Mouse (Mus musculus) midbrain, embryonic 16.5 days (tissue): ENCODE results near the gene Pyroxd2. TPM values are rescaled to one million over a fixed set of nuclear protein-coding genes. Genes with fewer than 3 reads are reported as not detected.

Experiments
- ATAC-seq: fragments of 200-750 bp; cut with Nextera tagmentation; 2 replicates; pipeline ENCODE4 v1.8.0; 2017; ENCODE audit warnings: moderate TSS enrichment
- H3K27ac ChIP-seq: fragments of 300-500 bp; sonication (generic); 2 replicates; pipeline ENCODE4 v1.5.1; 2014; ENCODE audit warnings: mild to moderate bottlenecking, low read length, mixed read lengths
- H3K27me3 ChIP-seq: fragments of 300-500 bp; sonication (generic); 2 replicates; pipeline ENCODE4 v1.6.1; 2014; ENCODE audit warnings: low read depth, low read length, mixed read lengths; ENCODE audit not compliant: control insufficient read depth, insufficient read depth
- H3K36me3 ChIP-seq: fragments of 300-500 bp; sonication (generic); 2 replicates; pipeline ENCODE4 v1.6.1; 2014; ENCODE audit warnings: mild to moderate bottlenecking, low read length, moderate library complexity, mixed read lengths; ENCODE audit not compliant: control insufficient read depth, insufficient read depth
- H3K4me1 ChIP-seq: fragments of 300-500 bp; sonication (generic); 2 replicates; pipeline ENCODE4 v1.6.1; 2014; ENCODE audit warnings: mild to moderate bottlenecking, low read length, mixed read lengths; ENCODE audit not compliant: control insufficient read depth, insufficient read depth
- H3K4me2 ChIP-seq: fragments of 300-500 bp; sonication (generic); 2 replicates; pipeline ENCODE4 v1.6.1; 2014; ENCODE audit warnings: mild to moderate bottlenecking, low read length, mixed read lengths
- H3K4me3 ChIP-seq: fragments of 300-500 bp; sonication (generic); 2 replicates; pipeline ENCODE4 v1.5.1; 2014; ENCODE audit warnings: low read depth, mild to moderate bottlenecking, low read length, moderate library complexity, mixed read lengths
- H3K9ac ChIP-seq: fragments of 300-500 bp; sonication (generic); 2 replicates; pipeline ENCODE4 v1.6.1; 2014; ENCODE audit warnings: low read depth, low read length, mixed read lengths
- H3K9me3 ChIP-seq: fragments of 300-500 bp; sonication (generic); replicated peaks from 2 replicates; pipeline ENCODE4 v1.6.1; 2014; ENCODE audit warnings: mild to moderate bottlenecking, low read length, mixed read lengths; ENCODE audit not compliant: control insufficient read depth, poor library complexity, severe bottlenecking
- WGBS: fragments of 180-500 bp; shearing (Covaris S2); extraction: QIAGEN DNeasy Blood & Tissue Kit; methylation state at CpG from one replicate; pipeline ENCODE4 v1.1.7; 2014; 5-methylcytosine and 5-hydroxymethylcytosine counted together
- polyA plus RNA-seq: library from polyadenylated mRNA; unstranded; fragments of >200 nt; fragmentation: Nextera tagmentation; extraction: Ambion mirVana; gene quantifications from 2 replicates; pipeline ENCODE4 v1.2.1, GENCODE M21; 2015

Pyroxd2 gene
- polyA plus RNA-seq, 1 experiment from 2014 or later, result 2.8 TPM

GRCm38 (mm10) chr19:42723302-42723701 lies 29.3 kb downstream of the Pyroxd2 start:
- 84% methylated on average over 6 of the region's 6 CpGs for WGBS
- no peak for ATAC-seq
- H3K4me3 ChIP-seq, result no peak overlapping the region

GRCm38 (mm10) chr19:42722500-42722899 lies 30.1 kb downstream of the Pyroxd2 start:
- ATAC-seq, result no peak
- Histone ChIP-seq H3K4me1 (no peaks in the 10 kb centered on the region), H3K27me3 (no peaks in the 10 kb centered on the region), H3K9ac (no peak overlapping the region), H3K27ac (no peak overlapping the region), H3K36me3 (no peaks in the 10 kb centered on the region), H3K4me3 (no peak overlapping the region), H3K4me2 (no peak overlapping the region), H3K9me3 (no peaks in the 10 kb centered on the region)
- 45% methylated on average over 2 of the region's 2 CpGs for WGBS

More at GRCm38 (mm10) chr19:42723302-42723701, 29.3 kb downstream of the Pyroxd2 start:
- H3K4me2 ChIP-seq, result no peak overlapping the region
- no peaks in the 10 kb centered on the region for H3K36me3 ChIP-seq
- H3K4me1 ChIP-seq, result no peaks in the 10 kb centered on the region
- H3K9ac ChIP-seq, result no peak overlapping the region
- H3K9me3 ChIP-seq, result no peaks in the 10 kb centered on the region
- H3K27me3 ChIP-seq, result no peaks in the 10 kb centered on the region
- no peak overlapping the region for H3K27ac ChIP-seq

GRCm38 (mm10) chr19:42718101-42718500 lies 34.5 kb downstream of the Pyroxd2 start:
- Histone ChIP-seq H3K36me3 (no peaks in the 10 kb centered on the region), H3K4me2 (no peak overlapping the region), H3K27me3 (no peaks in the 10 kb centered on the region), H3K9ac (no peak overlapping the region), H3K4me3 (no peak overlapping the region), H3K9me3 (no peaks in the 10 kb centered on the region), H3K27ac (no peak overlapping the region), H3K4me1 (no peaks in the 10 kb centered on the region)
- no peak for ATAC-seq
- WGBS, result 75% methylated on average over 3 of the region's 3 CpGs

GRCm38 (mm10) chr19:42717668-42718067 lies 34.9 kb downstream of the Pyroxd2 start:
- Histone ChIP-seq H3K27me3 (no peaks in the 10 kb centered on the region), H3K4me2 (no peak overlapping the region), H3K9ac (no peak overlapping the region), H3K9me3 (no peaks in the 10 kb centered on the region), H3K36me3 (no peaks in the 10 kb centered on the region), H3K27ac (no peak overlapping the region), H3K4me3 (no peak overlapping the region), H3K4me1 (no peaks in the 10 kb centered on the region)
- ATAC-seq, result no peak
- 80% methylated on average over 5 of the region's 5 CpGs for WGBS

GRCm38 (mm10) chr19:42716507-42716906 lies 36.1 kb downstream of the Pyroxd2 start:
- Histone ChIP-seq H3K9ac (no peak overlapping the region), H3K27ac (no peak overlapping the region), H3K27me3 (no peaks in the 10 kb centered on the region), H3K4me3 (no peak overlapping the region), H3K4me1 (no peaks in the 10 kb centered on the region), H3K9me3 (no peaks in the 10 kb centered on the region), H3K4me2 (no peak overlapping the region), H3K36me3 (no peaks in the 10 kb centered on the region)
- no peak for ATAC-seq
- WGBS, result 69% methylated on average over 7 of the region's 7 CpGs

GRCm38 (mm10) chr19:42713770-42714169 lies 38.8 kb downstream of the Pyroxd2 start:
- Histone ChIP-seq H3K4me2 (no peak overlapping the region), H3K36me3 (no peaks in the 10 kb centered on the region), H3K27me3 (no peaks in the 10 kb centered on the region), H3K9ac (no peak overlapping the region), H3K4me1 (no peaks in the 10 kb centered on the region), H3K4me3 (no peak overlapping the region), H3K9me3 (no peaks in the 10 kb centered on the region), H3K27ac (no peak overlapping the region)
- no peak for ATAC-seq
- 85% methylated on average over 9 of the region's 9 CpGs for WGBS

GRCm38 (mm10) chr19:42699426-42699825 lies 53.1 kb downstream of the Pyroxd2 start:
- Histone ChIP-seq H3K9ac (no peak overlapping the region), H3K4me2 (no peak overlapping the region), H3K4me3 (no peak overlapping the region), H3K27ac (no peak overlapping the region), H3K4me1 (no peaks in the 10 kb centered on the region), H3K36me3 (no peaks in the 10 kb centered on the region), H3K27me3 (no peaks in the 10 kb centered on the region), H3K9me3 (no peaks in the 10 kb centered on the region)
- WGBS, result 97% methylated on average over 6 of the region's 10 CpGs
- no peak for ATAC-seq

- H3K27me3 ChIP-seq, result no peaks in the 10 kb centered on the region
- no peak for ATAC-seq
- H3K9me3 ChIP-seq, result no peaks in the 10 kb centered on the region
- H3K4me3 ChIP-seq, result no peak overlapping the region
- WGBS, result 76% methylated on average over 2 of the region's 2 CpGs
- no peaks in the 10 kb centered on the region for H3K4me1 ChIP-seq
- H3K9ac ChIP-seq, result no peak overlapping the region
- H3K36me3 ChIP-seq, result no peaks in the 10 kb centered on the region
- H3K27ac ChIP-seq, result no peak overlapping the region
- H3K4me2 ChIP-seq, result no peak overlapping the region
Observed at GRCm38 (mm10) chr19:42698576-42698975, 54.0 kb downstream of the Pyroxd2 start.

GRCm38 (mm10) chr19:42697336-42697735 lies 55.2 kb downstream of the Pyroxd2 start:
- H3K27ac ChIP-seq, result no peak overlapping the region
- H3K27me3 ChIP-seq, result no peaks in the 10 kb centered on the region
- WGBS, result 83% methylated on average over 6 of the region's 6 CpGs
- ATAC-seq, result no peak
- no peak overlapping the region for H3K4me3 ChIP-seq
- H3K4me2 ChIP-seq, result no peak overlapping the region
- no peaks in the 10 kb centered on the region for H3K36me3 ChIP-seq
- no peaks in the 10 kb centered on the region for H3K9me3 ChIP-seq
- H3K4me1 ChIP-seq, result no peaks in the 10 kb centered on the region
- H3K9ac ChIP-seq, result no peak overlapping the region

GRCm38 (mm10) chr19:42690256-42690655 lies 62.3 kb downstream of the Pyroxd2 start:
- no peak overlapping the region for H3K4me2 ChIP-seq
- 89% methylated on average over 1 of the region's 1 CpGs for WGBS
- no peaks in the 10 kb centered on the region for H3K36me3 ChIP-seq
- H3K9ac ChIP-seq, result no peak overlapping the region
- ATAC-seq, result no peak
- H3K27ac ChIP-seq, result no peak overlapping the region
- no peak overlapping the region for H3K4me3 ChIP-seq
- H3K27me3 ChIP-seq, result no peaks in the 10 kb centered on the region
- no peaks in the 10 kb centered on the region for H3K9me3 ChIP-seq
- no peaks in the 10 kb centered on the region for H3K4me1 ChIP-seq
